Mouse (Mus musculus) embryonic fibroblast, embryonic 13.5 days (primary cell): ENCODE data around the gene Rad51ap2. TPM values are rescaled to one million over a fixed set of nuclear protein-coding genes. Genes with fewer than 3 reads are reported as not detected.

Source experiments
- H3K27ac ChIP-seq: 2 replicates; pipeline ENCODE4 v1.5.1; 2012; ENCODE audit warnings: low read length, control low read depth, inconsistent platforms; ENCODE audit not compliant: insufficient read depth
- H3K4me1 ChIP-seq: 2 replicates; pipeline ENCODE4 v1.6.1; 2011; ENCODE audit warnings: low read length; ENCODE audit not compliant: control insufficient read depth, insufficient read depth
- H3K4me3 ChIP-seq: 2 replicates; pipeline ENCODE4 v1.5.1; 2011; ENCODE audit warnings: mild to moderate bottlenecking, control low read depth, low read length; ENCODE audit not compliant: insufficient read depth
- CTCF ChIP-seq: IDR thresholded peaks from 2 replicates; pipeline ENCODE4 v1.5.1; 2011; ENCODE audit warnings: mild to moderate bottlenecking, control low read depth, low read length, moderate library complexity, borderline replicate concordance; ENCODE audit not compliant: insufficient read depth
- POLR2A ChIP-seq: IDR thresholded peaks from 2 replicates; pipeline ENCODE4 v1.6.1; 2011; ENCODE audit warnings: low read depth, mild to moderate bottlenecking, control low read depth, low read length, moderate library complexity
- polyA plus RNA-seq: library from polyadenylated mRNA; stranded (reverse); fragments of >200 nt; gene quantifications from 2 replicates; pipeline ENCODE4 v1.2.4, GENCODE M21; 2011; ENCODE audit warnings: low read depth; ENCODE audit not compliant: missing spikeins, insufficient read length

Rad51ap2 gene
- polyA plus RNA-seq, result 0.15 and 0.37 TPM in 2 replicates

- no peak within 1 kb of the TSS for H3K27ac ChIP-seq
- no peak for TF ChIP-seq CTCF
- TF ChIP-seq POLR2A, result peak; percentile 66
- peak within 1 kb of the TSS; percentile 49 for H3K4me3 ChIP-seq
- H3K4me1 ChIP-seq, result no peaks in the 10 kb centered on the region
Observed at GRCm38 (mm10) chr12:11455549-11456194, at the start of gene Rad51ap2. TSS of gene Rad51ap2 (plus strand) at chr12:11456079.

DNA sequence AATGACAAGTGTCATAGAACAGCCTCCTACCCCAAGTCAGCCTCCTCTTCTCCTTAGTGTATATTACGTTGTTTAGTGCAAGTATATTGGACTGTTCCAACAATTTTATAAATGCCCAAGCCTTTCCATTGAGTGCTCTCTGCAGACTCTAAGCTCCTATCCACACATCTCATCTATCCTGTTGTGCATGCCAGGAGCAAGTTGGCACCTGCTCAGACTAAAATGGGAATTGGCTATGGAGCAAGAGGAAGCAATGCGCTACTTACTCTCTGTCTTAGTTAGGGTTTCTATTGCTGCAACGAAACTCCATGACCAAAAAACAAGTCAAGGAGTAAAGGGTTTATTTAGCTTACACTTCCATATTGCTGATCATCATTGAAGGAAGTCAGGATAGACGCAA is 48.2 kb upstream of the Rad51ap2 start:
- TF ChIP-seq POLR2A (no peak), CTCF (no peak)
- H3K4me3 ChIP-seq, result no peak overlapping the region
- H3K4me1 ChIP-seq, result no peaks in the 10 kb centered on the region
- H3K27ac ChIP-seq, result no peak overlapping the region

DNA sequence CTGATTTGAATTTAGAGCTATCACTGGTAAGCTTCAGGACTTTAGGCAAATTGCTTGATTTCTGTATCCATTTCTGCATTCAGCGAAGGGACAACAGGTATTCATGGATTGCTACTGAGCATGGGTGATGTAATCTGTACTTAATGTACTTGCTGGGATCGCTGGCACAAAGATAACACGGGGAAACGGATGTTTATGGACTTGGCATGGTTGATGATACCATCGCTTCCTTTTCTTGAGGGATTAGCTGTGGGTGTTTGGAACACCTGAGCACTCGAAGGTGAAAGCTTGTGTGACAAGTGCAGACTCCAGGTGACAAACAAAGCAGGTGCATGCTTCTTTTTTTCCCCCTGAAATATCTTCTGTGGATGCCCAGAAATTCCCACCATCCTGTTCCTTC is 37.8 kb upstream of the Rad51ap2 start:
- Histone ChIP-seq H3K4me3 (no peak overlapping the region), H3K27ac (no peak overlapping the region), H3K4me1 (no peaks in the 10 kb centered on the region)
- TF ChIP-seq CTCF (no peak), POLR2A (no peak)

DNA sequence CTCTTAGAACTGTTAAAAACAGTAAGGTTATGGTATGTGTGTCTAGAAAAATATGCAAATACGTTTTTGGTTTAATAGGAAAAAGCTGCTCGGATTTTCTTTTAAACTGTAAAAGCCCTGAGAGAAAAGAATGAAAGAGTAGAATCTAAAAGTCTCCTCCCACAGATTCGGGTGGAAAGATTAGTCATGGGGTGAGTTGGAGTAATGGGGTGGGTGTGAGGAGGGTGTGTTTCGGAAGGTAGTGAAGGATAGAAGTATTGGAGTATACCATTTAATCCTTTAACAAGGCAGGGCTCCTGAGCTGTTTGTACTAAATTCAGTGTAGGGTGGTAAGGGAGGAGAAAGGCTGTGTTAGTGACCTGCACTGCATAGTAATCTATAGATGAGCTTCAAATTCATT is 28.5 kb upstream of the Rad51ap2 start:
- Histone ChIP-seq H3K27ac (no peak overlapping the region), H3K4me1 (no peaks in the 10 kb centered on the region), H3K4me3 (no peak overlapping the region)
- TF ChIP-seq POLR2A (no peak), CTCF (no peak)

GRCm38 (mm10) chr12:11433126-11433525 is 22.8 kb upstream of the Rad51ap2 start:
- H3K27ac ChIP-seq, result no peak overlapping the region
- H3K4me3 ChIP-seq, result no peak overlapping the region
- H3K4me1 ChIP-seq, result 0 out of 2 replicates have a peak, but pooled peaks cover 1% of the 10 kb centered on the region
- no peak for TF ChIP-seq CTCF
- TF ChIP-seq POLR2A, result no peak

- no peak for TF ChIP-seq POLR2A
- no peak for TF ChIP-seq CTCF
- Histone ChIP-seq H3K27ac (no peak overlapping the region), H3K4me3 (no peak overlapping the region), H3K4me1 (0 out of 2 replicates have a peak, but pooled peaks cover 1% of the 10 kb centered on the region)
Observed at GRCm38 (mm10) chr12:11433716-11434115, 22.2 kb upstream of the Rad51ap2 start.

DNA sequence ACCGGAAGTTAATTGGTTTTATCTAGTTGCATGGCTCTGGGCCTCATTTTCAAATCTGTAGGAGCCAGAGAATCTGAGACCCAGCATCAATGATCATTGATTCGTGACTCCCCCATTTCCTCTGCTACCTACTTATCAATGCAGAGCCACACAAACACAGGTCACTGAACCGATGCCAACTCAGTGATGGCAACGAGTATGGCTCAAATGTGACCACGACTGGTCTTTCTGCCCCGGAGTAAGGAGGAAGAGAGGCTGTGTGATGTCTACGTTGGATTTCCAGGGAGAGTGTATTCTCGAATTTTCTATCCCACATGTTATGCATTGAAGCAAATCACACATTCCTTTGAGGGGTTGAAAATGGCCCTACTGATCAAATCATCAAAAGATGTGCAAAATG is 21.4 kb upstream of the Rad51ap2 start:
- no peak for TF ChIP-seq CTCF
- TF ChIP-seq POLR2A, result no peak
- H3K27ac ChIP-seq, result no peak overlapping the region
- 0 out of 2 replicates have a peak, but pooled peaks cover 1% of the 10 kb centered on the region for H3K4me1 ChIP-seq
- H3K4me3 ChIP-seq, result no peak overlapping the region

DNA sequence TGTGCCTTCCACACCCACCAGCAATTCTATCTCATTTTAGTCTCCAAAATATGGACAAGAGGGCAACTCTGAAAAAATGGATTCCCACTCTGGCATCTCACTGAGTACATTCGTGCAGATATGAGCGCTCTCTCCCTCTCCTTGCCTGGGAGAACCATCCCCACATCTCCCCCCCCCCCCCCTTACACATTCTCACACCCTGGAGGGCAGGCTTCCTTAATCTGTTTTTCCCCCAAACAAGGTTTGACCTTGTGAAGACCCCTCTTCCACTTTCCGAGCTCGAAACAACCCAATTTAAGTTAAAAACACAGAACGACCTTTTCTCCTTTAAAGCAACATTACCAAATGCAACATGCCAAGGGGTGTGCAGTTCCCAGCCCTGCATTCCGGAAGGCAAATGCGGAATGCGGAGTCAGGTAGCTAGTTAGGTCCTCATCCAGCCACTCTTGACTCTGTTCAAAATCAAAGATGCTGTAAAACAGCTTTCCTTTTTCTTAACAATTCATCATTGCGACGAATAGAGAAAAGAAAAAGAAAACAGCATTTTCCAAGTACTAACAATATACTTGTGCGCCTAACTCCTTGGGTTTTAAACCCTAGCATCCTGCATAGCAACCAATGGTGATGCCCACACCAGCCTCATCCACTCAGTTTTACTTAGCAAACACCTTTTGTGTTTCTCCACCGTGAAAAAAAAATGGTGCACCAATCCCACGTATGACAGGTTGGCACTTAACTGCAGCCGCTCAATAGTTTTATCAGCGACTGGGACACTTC is 20.4 kb upstream of the Rad51ap2 start:
- Histone ChIP-seq H3K4me3 (peak overlapping the region; percentile 47; the same call in 1 of the 2 replicates), H3K27ac (no peak overlapping the region)
- TF ChIP-seq POLR2A, result no peak
- no peak for TF ChIP-seq CTCF

GRCm38 (mm10) chr12:11436023-11436350 is 19.9 kb upstream of the Rad51ap2 start:
- no peak overlapping the region for H3K27ac ChIP-seq

More for the DNA sequence above, 20.4 kb upstream of the Rad51ap2 start:
- H3K4me1 ChIP-seq, result 0 out of 2 replicates have a peak, but pooled peaks cover 1% of the 10 kb centered on the region

More at GRCm38 (mm10) chr12:11436023-11436350, 19.9 kb upstream of the Rad51ap2 start:
- TF ChIP-seq POLR2A, result no peak
- TF ChIP-seq CTCF, result no peak
- Histone ChIP-seq H3K4me3 (peak overlapping the region; percentile 47), H3K4me1 (0 out of 2 replicates have a peak, but pooled peaks cover 1% of the 10 kb centered on the region)
